Mouse (Mus musculus): Measurements from ENCODE around the gene Oosp3. TPM values are rescaled to one million over a fixed set of nuclear protein-coding genes. Genes with fewer than 3 reads are reported as not detected.

The Oosp3 gene
- polyA plus RNA-seq (2014; fragmentation: Nextera tagmentation; extraction: Ambion mirVana): not detected in 2 replicates

GRCm38 (mm10) chr19:11696755-11697154 is at the start of gene Oosp3:
Gene Oosp3 (plus strand): TSS chr19:11697055.
- H3K27me3 ChIP-seq (ENCODE audit: control insufficient read depth, insufficient read depth, low read length): no peaks in the 10 kb centered on the region
- WGBS: 80% methylated on average over 2 of the region's 2 CpGs
- H3K4me3 ChIP-seq (ENCODE audit: low read depth, low read length): no peak within 1 kb of the TSS
- ATAC-seq (ENCODE audit: insufficient number of reproducible peaks, low FRiP score, low TSS enrichment, low read depth): no peak
- no peak within 1 kb of the TSS for H3K9ac ChIP-seq (ENCODE audit: low read length)
- no peak within 1 kb of the TSS for H3K4me2 ChIP-seq (ENCODE audit: low read depth, severe bottlenecking)
- no peak within 1 kb of the TSS for H3K27ac ChIP-seq (replicated peaks; ENCODE audit: low read depth, low read length)
- H3K9me3 ChIP-seq (ENCODE audit: control insufficient read depth, low read length): no peaks in the 10 kb centered on the region
- H3K4me1 ChIP-seq (ENCODE audit: control insufficient read depth, insufficient read depth, low read length): no peaks in the 10 kb centered on the region
- DNase-seq (ENCODE audit: low spot score): no peak
- H3K36me3 ChIP-seq (ENCODE audit: control insufficient read depth, insufficient read depth, low read length): no peaks in the 10 kb centered on the region

- no peak overlapping the region for H3K27ac ChIP-seq (replicated peaks; ENCODE audit: low read depth, low read length)
- H3K36me3 ChIP-seq (ENCODE audit: control insufficient read depth, insufficient read depth, low read length): no peaks in the 10 kb centered on the region
- DNase-seq (ENCODE audit: low spot score): no peak
- no peak overlapping the region for H3K4me2 ChIP-seq (ENCODE audit: low read depth, severe bottlenecking)
- WGBS: 90% methylated on average over 4 of the region's 4 CpGs
- H3K9me3 ChIP-seq (ENCODE audit: control insufficient read depth, low read length): no peaks in the 10 kb centered on the region
- ATAC-seq (ENCODE audit: insufficient number of reproducible peaks, low FRiP score, low TSS enrichment, low read depth): no peak
- H3K27me3 ChIP-seq (ENCODE audit: control insufficient read depth, insufficient read depth, low read length): no peaks in the 10 kb centered on the region
- no peak overlapping the region for H3K9ac ChIP-seq (ENCODE audit: low read length)
- H3K4me3 ChIP-seq (ENCODE audit: low read depth, low read length): no peak overlapping the region
- no peaks in the 10 kb centered on the region for H3K4me1 ChIP-seq (ENCODE audit: control insufficient read depth, insufficient read depth, low read length)
These were observed 47.3 kb upstream of the Oosp3 start for GRCm38 (mm10) chr19:11649564-11649963.

GRCm38 (mm10) chr19:11659142-11659541 is 37.7 kb upstream of the Oosp3 start:
- DNase-seq (ENCODE audit: low spot score): no peak
- Histone ChIP-seq H3K4me3 (ENCODE audit: low read depth, low read length) (no peak overlapping the region), H3K4me1 (ENCODE audit: control insufficient read depth, insufficient read depth, low read length) (no peaks in the 10 kb centered on the region), H3K4me2 (ENCODE audit: low read depth, severe bottlenecking) (no peak overlapping the region), H3K36me3 (ENCODE audit: control insufficient read depth, insufficient read depth, low read length) (no peaks in the 10 kb centered on the region), H3K27me3 (ENCODE audit: control insufficient read depth, insufficient read depth, low read length) (no peaks in the 10 kb centered on the region), H3K27ac (replicated peaks; ENCODE audit: low read depth, low read length) (no peak overlapping the region), H3K9ac (ENCODE audit: low read length) (no peak overlapping the region), H3K9me3 (ENCODE audit: control insufficient read depth, low read length) (no peaks in the 10 kb centered on the region)
- 77% methylated on average over 2 of the region's 2 CpGs for WGBS
- ATAC-seq (ENCODE audit: insufficient number of reproducible peaks, low FRiP score, low TSS enrichment, low read depth): no peak

GRCm38 (mm10) chr19:11660459-11660858 is 36.4 kb upstream of the Oosp3 start, which contains the start of gene Oosp2:
Gene Oosp2 (minus strand): TSS chr19:11660559.
- Histone ChIP-seq H3K9ac (ENCODE audit: low read length) (no peak within 1 kb of the TSS), H3K4me2 (ENCODE audit: low read depth, severe bottlenecking) (no peak within 1 kb of the TSS), H3K36me3 (ENCODE audit: control insufficient read depth, insufficient read depth, low read length) (no peaks in the 10 kb centered on the region), H3K4me3 (ENCODE audit: low read depth, low read length) (no peak within 1 kb of the TSS), H3K4me1 (ENCODE audit: control insufficient read depth, insufficient read depth, low read length) (no peaks in the 10 kb centered on the region), H3K9me3 (ENCODE audit: control insufficient read depth, low read length) (no peaks in the 10 kb centered on the region), H3K27me3 (ENCODE audit: control insufficient read depth, insufficient read depth, low read length) (no peaks in the 10 kb centered on the region), H3K27ac (replicated peaks; ENCODE audit: low read depth, low read length) (no peak within 1 kb of the TSS)
- ATAC-seq (ENCODE audit: insufficient number of reproducible peaks, low FRiP score, low TSS enrichment, low read depth) (no peak), DNase-seq (ENCODE audit: low spot score) (no peak)
- 89% methylated on average over 5 of the region's 5 CpGs for WGBS

- DNase-seq (ENCODE audit: low spot score) (no peak), ATAC-seq (ENCODE audit: insufficient number of reproducible peaks, low FRiP score, low TSS enrichment, low read depth) (no peak)
- Histone ChIP-seq H3K4me3 (ENCODE audit: low read depth, low read length) (no peak overlapping the region), H3K4me2 (ENCODE audit: low read depth, severe bottlenecking) (no peak overlapping the region), H3K36me3 (ENCODE audit: control insufficient read depth, insufficient read depth, low read length) (no peaks in the 10 kb centered on the region), H3K9me3 (ENCODE audit: control insufficient read depth, low read length) (no peaks in the 10 kb centered on the region), H3K4me1 (ENCODE audit: control insufficient read depth, insufficient read depth, low read length) (no peaks in the 10 kb centered on the region), H3K27me3 (ENCODE audit: control insufficient read depth, insufficient read depth, low read length) (no peaks in the 10 kb centered on the region), H3K27ac (replicated peaks; ENCODE audit: low read depth, low read length) (no peak overlapping the region), H3K9ac (ENCODE audit: low read length) (no peak overlapping the region)
These were observed 35.3 kb upstream of the Oosp3 start for GRCm38 (mm10) chr19:11661562-11661961.

- H3K9ac ChIP-seq (ENCODE audit: low read length): no peak within 1 kb of the TSS
- no peak within 1 kb of the TSS for H3K27ac ChIP-seq (replicated peaks; ENCODE audit: low read depth, low read length)
- H3K4me3 ChIP-seq (ENCODE audit: low read depth, low read length): no peak within 1 kb of the TSS
- WGBS: 53% methylated on average over 5 of the region's 5 CpGs
- no peak within 1 kb of the TSS for H3K4me2 ChIP-seq (ENCODE audit: low read depth, severe bottlenecking)
- H3K9me3 ChIP-seq (ENCODE audit: control insufficient read depth, low read length): no peaks in the 10 kb centered on the region
- ATAC-seq (ENCODE audit: insufficient number of reproducible peaks, low FRiP score, low TSS enrichment, low read depth) (no peak), DNase-seq (ENCODE audit: low spot score) (no peak)
- no peaks in the 10 kb centered on the region for H3K27me3 ChIP-seq (ENCODE audit: control insufficient read depth, insufficient read depth, low read length)
- H3K4me1 ChIP-seq (ENCODE audit: control insufficient read depth, insufficient read depth, low read length): no peaks in the 10 kb centered on the region
- no peaks in the 10 kb centered on the region for H3K36me3 ChIP-seq (ENCODE audit: control insufficient read depth, insufficient read depth, low read length)
These were observed 6.0 kb upstream of the Oosp3 start, which contains the start of gene Oosp1 for GRCm38 (mm10) chr19:11690839-11691238. Gene Oosp1 (minus strand): TSS chr19:11691150.

- H3K27me3 ChIP-seq (ENCODE audit: control insufficient read depth, insufficient read depth, low read length): no peaks in the 10 kb centered on the region
- H3K9ac ChIP-seq (ENCODE audit: low read length): no peak overlapping the region
- no peak overlapping the region for H3K27ac ChIP-seq (replicated peaks; ENCODE audit: low read depth, low read length)
- H3K9me3 ChIP-seq (ENCODE audit: control insufficient read depth, low read length): no peaks in the 10 kb centered on the region
- no peak overlapping the region for H3K4me3 ChIP-seq (ENCODE audit: low read depth, low read length)
- ATAC-seq (ENCODE audit: insufficient number of reproducible peaks, low FRiP score, low TSS enrichment, low read depth): no peak
- WGBS: 74% methylated on average over 1 of the region's 1 CpGs
- no peaks in the 10 kb centered on the region for H3K4me1 ChIP-seq (ENCODE audit: control insufficient read depth, insufficient read depth, low read length)
- H3K36me3 ChIP-seq (ENCODE audit: control insufficient read depth, insufficient read depth, low read length): no peaks in the 10 kb centered on the region
- no peak for DNase-seq (ENCODE audit: low spot score)
- H3K4me2 ChIP-seq (ENCODE audit: low read depth, severe bottlenecking): no peak overlapping the region
These were observed 5.4 kb upstream of the Oosp3 start for GRCm38 (mm10) chr19:11691454-11691853.

GRCm38 (mm10) chr19:11698342-11698741 is 1.5 kb downstream of the Oosp3 start:
- Histone ChIP-seq H3K27me3 (ENCODE audit: control insufficient read depth, insufficient read depth, low read length) (no peaks in the 10 kb centered on the region), H3K27ac (replicated peaks; ENCODE audit: low read depth, low read length) (no peak overlapping the region), H3K9me3 (ENCODE audit: control insufficient read depth, low read length) (no peaks in the 10 kb centered on the region), H3K9ac (ENCODE audit: low read length) (no peak overlapping the region), H3K4me2 (ENCODE audit: low read depth, severe bottlenecking) (no peak overlapping the region), H3K4me3 (ENCODE audit: low read depth, low read length) (no peak overlapping the region), H3K36me3 (ENCODE audit: control insufficient read depth, insufficient read depth, low read length) (no peaks in the 10 kb centered on the region), H3K4me1 (ENCODE audit: control insufficient read depth, insufficient read depth, low read length) (no peaks in the 10 kb centered on the region)
- DNase-seq (ENCODE audit: low spot score): no peak
- no peak for ATAC-seq (ENCODE audit: insufficient number of reproducible peaks, low FRiP score, low TSS enrichment, low read depth)
- WGBS: 91% methylated on average over 6 of the region's 6 CpGs

- Histone ChIP-seq H3K9ac (ENCODE audit: low read length) (no peak overlapping the region), H3K4me3 (ENCODE audit: low read depth, low read length) (no peak overlapping the region), H3K27ac (replicated peaks; ENCODE audit: low read depth, low read length) (no peak overlapping the region), H3K9me3 (ENCODE audit: control insufficient read depth, low read length) (no peaks in the 10 kb centered on the region), H3K36me3 (ENCODE audit: control insufficient read depth, insufficient read depth, low read length) (no peaks in the 10 kb centered on the region), H3K27me3 (ENCODE audit: control insufficient read depth, insufficient read depth, low read length) (no peaks in the 10 kb centered on the region), H3K4me2 (ENCODE audit: low read depth, severe bottlenecking) (no peak overlapping the region), H3K4me1 (ENCODE audit: control insufficient read depth, insufficient read depth, low read length) (no peaks in the 10 kb centered on the region)
- DNase-seq (ENCODE audit: low spot score) (no peak), ATAC-seq (ENCODE audit: insufficient number of reproducible peaks, low FRiP score, low TSS enrichment, low read depth) (no peak)
- WGBS: 87% methylated on average over 4 of the region's 4 CpGs
These were observed 15.6 kb downstream of the Oosp3 start for GRCm38 (mm10) chr19:11712451-11712850.

Data from limb, embryonic 11.5 days (tissue).